Mouse (Mus musculus) ES-Bruce4 (cell line): ENCODE results near the gene Vwa5b1.

ENCODE experiments used
- CTCF ChIP-seq: IDR thresholded peaks from one replicate; pipeline ENCODE4 v1.8.1; 2011; ENCODE audit warnings: low read depth, low read length
- EP300 ChIP-seq: IDR thresholded peaks from 2 replicates; pipeline ENCODE4 v1.6.1; 2011; ENCODE audit warnings: low read depth, low read length; ENCODE audit not compliant: insufficient read depth
- POLR2A ChIP-seq: IDR thresholded peaks from one replicate; pipeline ENCODE4 v1.8.1; 2011; ENCODE audit warnings: low read length; ENCODE audit not compliant: insufficient read depth

- no peak for TF ChIP-seq POLR2A
- no peak for TF ChIP-seq CTCF
- no peak for TF ChIP-seq EP300
Observed at GRCm38 (mm10) chr4:138569928-138570327, 65.8 kb downstream of the Vwa5b1 start.
